In the genomic region with DNA sequence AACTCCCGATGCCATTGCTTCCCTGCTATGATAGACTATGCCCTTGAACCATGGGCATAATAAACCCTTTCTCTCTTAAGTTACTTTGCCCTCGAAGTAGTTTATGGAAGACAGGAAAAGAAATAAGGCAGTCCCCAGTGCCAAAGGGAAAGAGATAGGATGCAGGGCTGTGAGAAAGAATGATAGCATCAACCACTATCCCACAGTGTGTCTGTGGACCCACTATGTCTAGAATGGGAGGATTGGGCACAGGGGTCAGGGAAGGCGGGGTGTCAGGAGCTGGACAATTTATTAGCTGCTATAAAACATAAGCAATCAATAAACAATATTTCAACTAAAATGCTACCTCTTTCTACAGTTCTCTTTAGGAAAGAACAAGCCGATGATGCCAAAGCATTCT, we compare ENCODE assay signal across 13 mouse cellular contexts.
DNase-seq lines count a peak whose midpoint lies in the region; ATAC-seq lines count a peak whose summit lies in the region.
"Had no signal": no experiment of that assay in that cellular context is flagged by ENCODE, and none has a peak within 500 bp of the region (broad histone marks: within the 10 kb centered on the region; RNA-seq: fewer than 3 reads in every experiment).

No protein-coding gene starts in this region.

- H3K4me2 ChIP-seq in intestine, embryonic 14.5 days (ENCODE audit: low read length), result no peak overlapping the region
- H3K4me2 ChIP-seq in intestine, embryonic 16.5 days (ENCODE audit: low read depth, low read length), result no peak overlapping the region
- no peak overlapping the region for H3K4me2 ChIP-seq in embryonic facial prominence, embryonic 12.5 days (replicated peaks)
- H3K4me2 ChIP-seq in midbrain, embryonic 15.5 days, result no peak overlapping the region
- H3K4me2 ChIP-seq: limb, embryonic 15.5 days had no signal

- no peak for ATAC-seq in intestine, embryonic 14.5 days (replicated peaks; ENCODE audit: low FRiP score, low TSS enrichment, low read depth)
- no peak for ATAC-seq in intestine, embryonic 16.5 days
- no peak for ATAC-seq in embryonic facial prominence, embryonic 12.5 days (ENCODE audit: insufficient number of reproducible peaks, insufficient read depth, low FRiP score, low TSS enrichment)
- 0 out of 2 replicates have a peak, but pooled peaks have one; percentile 24 for ATAC-seq in midbrain, embryonic 15.5 days (replicated peaks)

- H3K4me3 ChIP-seq in intestine, embryonic 14.5 days (ENCODE audit: low read depth, low read length), result no peak overlapping the region
- no peak overlapping the region for H3K4me3 ChIP-seq in intestine, embryonic 16.5 days (ENCODE audit: low read length)
- H3K4me3 ChIP-seq in embryonic facial prominence, embryonic 12.5 days, result no peak overlapping the region
- no peak overlapping the region for H3K4me3 ChIP-seq in hindbrain, embryonic 10.5 days
- H3K4me3 ChIP-seq in midbrain, embryonic 15.5 days, result no peak overlapping the region
- H3K4me3 ChIP-seq: heart, adult 2 months; limb, embryonic 15.5 days had no signal

- no peak overlapping the region for H3K9ac ChIP-seq in intestine, embryonic 14.5 days (ENCODE audit: low read length)
- H3K9ac ChIP-seq in intestine, embryonic 16.5 days (ENCODE audit: low read depth, low read length), result no peak overlapping the region
- H3K9ac ChIP-seq in embryonic facial prominence, embryonic 12.5 days, result no peak overlapping the region
- H3K9ac ChIP-seq in midbrain, embryonic 15.5 days, result no peak overlapping the region
- H3K9ac ChIP-seq: limb, embryonic 15.5 days had no signal

- no peaks in the 10 kb centered on the region for H3K27me3 ChIP-seq in intestine, embryonic 14.5 days (replicated peaks; ENCODE audit: control insufficient read depth, insufficient read depth, low read length)
- H3K27me3 ChIP-seq in intestine, embryonic 16.5 days (replicated peaks; ENCODE audit: control insufficient read depth, insufficient read depth, low read length), result no peaks in the 10 kb centered on the region
- H3K27me3 ChIP-seq in embryonic facial prominence, embryonic 12.5 days, result no peaks in the 10 kb centered on the region
- H3K27me3 ChIP-seq in hindbrain, embryonic 10.5 days (ENCODE audit: insufficient read depth, poor library complexity, severe bottlenecking), result no peaks in the 10 kb centered on the region
- no peaks in the 10 kb centered on the region for H3K27me3 ChIP-seq in midbrain, embryonic 15.5 days (replicated peaks)
- H3K27me3 ChIP-seq: limb, embryonic 15.5 days had no signal

- no peak for DNase-seq in intestine, embryonic 14.5 days (ENCODE audit: low spot score)
- DNase-seq in hindbrain, embryonic 10.5 days (ENCODE audit: low spot score), result no peak
- DNase-seq in adipocyte (ENCODE audit: low spot score), result no peak
- no peak for DNase-seq in urinary bladder, postnatal 25 days (ENCODE audit: low spot score)
- DNase-seq in thymus, adult 18-20 months, result no peak
- DNase-seq: adrenal gland, adult 8-10 months; cerebellum, postnatal 36 days; heart, adult 2 months; kidney, postnatal 14 days had no signal

- no peaks in the 10 kb centered on the region for H3K9me3 ChIP-seq in intestine, embryonic 14.5 days (ENCODE audit: control insufficient read depth, low read length)
- H3K9me3 ChIP-seq in intestine, embryonic 16.5 days (ENCODE audit: control insufficient read depth, low read length), result no peaks in the 10 kb centered on the region
- no peaks in the 10 kb centered on the region for H3K9me3 ChIP-seq in embryonic facial prominence, embryonic 12.5 days
- no peaks in the 10 kb centered on the region for H3K9me3 ChIP-seq in hindbrain, embryonic 10.5 days
- no peaks in the 10 kb centered on the region for H3K9me3 ChIP-seq in midbrain, embryonic 15.5 days
- H3K9me3 ChIP-seq: limb, embryonic 15.5 days had no signal

- H3K4me1 ChIP-seq in intestine, embryonic 14.5 days (replicated peaks; ENCODE audit: control insufficient read depth, insufficient read depth, low read length), result peaks cover 44% of the 10 kb centered on the region
- peaks cover 19% of the 10 kb centered on the region for H3K4me1 ChIP-seq in intestine, embryonic 16.5 days (ENCODE audit: control insufficient read depth, insufficient read depth, low read length)
- peaks cover 49% of the 10 kb centered on the region for H3K4me1 ChIP-seq in embryonic facial prominence, embryonic 12.5 days
- H3K4me1 ChIP-seq in hindbrain, embryonic 10.5 days (replicated peaks), result peaks cover 64% of the 10 kb centered on the region
- peaks cover 21% of the 10 kb centered on the region for H3K4me1 ChIP-seq in midbrain, embryonic 15.5 days

- no peaks in the 10 kb centered on the region for H3K36me3 ChIP-seq in intestine, embryonic 14.5 days (ENCODE audit: control insufficient read depth, insufficient read depth, low read length)
- H3K36me3 ChIP-seq in intestine, embryonic 16.5 days (ENCODE audit: control insufficient read depth, insufficient read depth, low read length), result no peaks in the 10 kb centered on the region
- peaks cover 6% of the 10 kb centered on the region; the same call in 1 of the 2 replicates for H3K36me3 ChIP-seq in embryonic facial prominence, embryonic 12.5 days
- H3K36me3 ChIP-seq in hindbrain, embryonic 10.5 days, result peaks cover 13% of the 10 kb centered on the region
- H3K36me3 ChIP-seq in midbrain, embryonic 15.5 days (replicated peaks), result no peaks in the 10 kb centered on the region
- H3K36me3 ChIP-seq: limb, embryonic 15.5 days had no signal

- H3K27ac ChIP-seq in intestine, embryonic 14.5 days (ENCODE audit: low read depth), result peak overlapping the region; percentile 27; the same call in 1 of the 2 replicates
- no peak overlapping the region for H3K27ac ChIP-seq in intestine, embryonic 16.5 days (ENCODE audit: low read length)
- peak overlapping the region; percentile 52 for H3K27ac ChIP-seq in embryonic facial prominence, embryonic 12.5 days
- peak overlapping the region; percentile 76; the same call in 1 of the 2 replicates for H3K27ac ChIP-seq in hindbrain, embryonic 10.5 days
- peak overlapping the region; percentile 58 for H3K27ac ChIP-seq in midbrain, embryonic 15.5 days
- H3K27ac ChIP-seq: heart, adult 2 months; limb, embryonic 15.5 days had no signal

- WGBS in intestine, embryonic 14.5 days, result 41% methylated on average over 4 of the region's 4 CpGs
- 46% methylated on average over 4 of the region's 4 CpGs for WGBS in intestine, embryonic 16.5 days
- 53% methylated on average over 4 of the region's 4 CpGs for WGBS in embryonic facial prominence, embryonic 12.5 days
- WGBS in hindbrain, embryonic 10.5 days, result 56% methylated on average over 4 of the region's 4 CpGs
- WGBS in midbrain, embryonic 15.5 days, result 44% methylated on average over 4 of the region's 4 CpGs
